Mouse (Mus musculus) layer of hippocampus, adult 2 months (tissue): Measurements from ENCODE around the gene Fndc10. TPM values are rescaled to one million over a fixed set of nuclear protein-coding genes. Genes with fewer than 3 reads are reported as not detected.
"Not testable (repeated sequence)": the region's sequence is repeated elsewhere in the genome, so short reads cannot be mapped to it uniquely, and the experiment has no call there.

Experiments
- DNase-seq, 2 experiments: peaks; one replicate each; pipeline ENCODE4 v3.0.0; 2022; ENCODE audit warnings: low spot score in 2 of 2
- H3K27ac ChIP-seq: fragments of 200-600 bp; 2 replicates; pipeline ENCODE4 v1.8.1; 2022
- H3K4me3 ChIP-seq: fragments of 200-600 bp; 2 replicates; pipeline ENCODE4 v1.8.1; 2022; ENCODE audit warnings: mild to moderate bottlenecking
- CTCF ChIP-seq: fragments of 200-600 bp; conservative IDR thresholded peaks from 2 replicates; pipeline ENCODE4 v1.8.1; 2022; ENCODE audit warnings: antibody characterized with exemption, mild to moderate bottlenecking, moderate library complexity
- total RNA-seq, 2 experiments: library from RNA; stranded (reverse); gene quantifications; 2 replicates each; pipeline ENCODE4 v1.2.3; 2021

The Fndc10 gene
- total RNA-seq, 2 experiments from 2014 or later: 26.5 to 27.9 TPM

DNA sequence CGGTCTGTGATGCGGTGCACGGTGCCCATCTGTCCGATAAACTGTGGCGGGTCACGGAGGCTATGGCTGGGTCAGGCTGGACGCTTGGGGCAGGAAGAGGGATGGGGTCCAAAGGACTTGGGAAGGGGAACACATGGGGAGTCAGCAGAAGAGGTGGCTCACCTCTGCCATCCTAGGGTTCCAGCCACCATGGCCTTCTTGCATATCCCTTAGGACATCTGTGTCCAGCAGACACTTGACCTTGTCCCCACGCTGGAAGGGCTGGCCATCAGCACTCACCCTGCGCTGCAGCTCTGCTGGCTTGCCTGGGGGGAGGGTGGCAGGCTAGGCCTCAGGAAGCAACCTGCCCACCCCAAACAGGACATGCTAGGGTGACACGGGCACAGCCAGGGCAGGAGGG, 35.2 kb upstream of the Fndc10 start:
- TF ChIP-seq CTCF: no peak
- H3K27ac ChIP-seq: no peak overlapping the region
- DNase-seq: no peak
- no peak overlapping the region for H3K4me3 ChIP-seq

DNA sequence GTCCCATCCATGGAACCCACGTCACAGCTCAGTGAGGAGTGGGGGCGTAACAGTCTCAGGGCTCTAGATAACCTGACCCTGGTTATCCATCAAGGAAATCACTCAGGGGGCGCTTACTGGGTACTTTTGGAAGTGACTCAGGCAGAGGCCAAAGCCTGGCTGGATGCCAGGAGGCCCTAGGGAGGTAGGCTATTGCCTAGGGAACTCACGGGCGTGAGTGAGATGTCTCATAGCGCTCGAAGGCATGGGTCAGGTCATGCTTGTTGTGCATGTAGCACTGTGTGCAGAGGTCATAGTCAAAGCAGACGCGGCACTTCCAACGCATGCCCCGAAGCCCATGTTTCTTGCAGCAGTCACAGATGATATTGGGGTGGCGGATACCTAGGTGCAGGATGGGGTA, 33.5 kb upstream of the Fndc10 start:
- no peak for DNase-seq

DNA sequence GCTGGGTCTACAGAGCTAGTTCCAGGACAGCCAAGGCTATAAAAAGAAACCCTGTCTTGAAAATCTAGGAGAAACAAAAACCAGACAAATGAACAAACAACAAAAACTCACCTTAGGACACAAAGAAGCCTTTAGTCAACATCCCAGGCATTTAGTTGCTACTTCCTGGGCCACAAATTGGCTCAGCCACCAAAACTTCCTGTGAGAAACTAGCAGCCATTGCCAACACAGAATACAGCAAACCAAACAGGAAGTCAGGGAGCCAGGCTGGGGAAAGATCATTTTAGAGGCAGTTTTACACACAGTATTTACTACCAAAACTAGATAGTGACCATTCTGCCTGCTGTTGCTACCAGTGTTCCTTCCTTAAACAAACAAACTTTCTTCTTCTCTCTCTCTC, 27.2 kb upstream of the Fndc10 start:
- H3K4me3 ChIP-seq: no peak overlapping the region
- DNase-seq: no peak
- TF ChIP-seq CTCF: no peak
- 0 out of 2 replicates have a peak overlapping the region, but pooled peaks have one; percentile 23 for H3K27ac ChIP-seq

More for the DNA sequence above, 33.5 kb upstream of the Fndc10 start:
- no peak for TF ChIP-seq CTCF
- no peak overlapping the region for H3K4me3 ChIP-seq
- H3K27ac ChIP-seq: no peak overlapping the region

DNA sequence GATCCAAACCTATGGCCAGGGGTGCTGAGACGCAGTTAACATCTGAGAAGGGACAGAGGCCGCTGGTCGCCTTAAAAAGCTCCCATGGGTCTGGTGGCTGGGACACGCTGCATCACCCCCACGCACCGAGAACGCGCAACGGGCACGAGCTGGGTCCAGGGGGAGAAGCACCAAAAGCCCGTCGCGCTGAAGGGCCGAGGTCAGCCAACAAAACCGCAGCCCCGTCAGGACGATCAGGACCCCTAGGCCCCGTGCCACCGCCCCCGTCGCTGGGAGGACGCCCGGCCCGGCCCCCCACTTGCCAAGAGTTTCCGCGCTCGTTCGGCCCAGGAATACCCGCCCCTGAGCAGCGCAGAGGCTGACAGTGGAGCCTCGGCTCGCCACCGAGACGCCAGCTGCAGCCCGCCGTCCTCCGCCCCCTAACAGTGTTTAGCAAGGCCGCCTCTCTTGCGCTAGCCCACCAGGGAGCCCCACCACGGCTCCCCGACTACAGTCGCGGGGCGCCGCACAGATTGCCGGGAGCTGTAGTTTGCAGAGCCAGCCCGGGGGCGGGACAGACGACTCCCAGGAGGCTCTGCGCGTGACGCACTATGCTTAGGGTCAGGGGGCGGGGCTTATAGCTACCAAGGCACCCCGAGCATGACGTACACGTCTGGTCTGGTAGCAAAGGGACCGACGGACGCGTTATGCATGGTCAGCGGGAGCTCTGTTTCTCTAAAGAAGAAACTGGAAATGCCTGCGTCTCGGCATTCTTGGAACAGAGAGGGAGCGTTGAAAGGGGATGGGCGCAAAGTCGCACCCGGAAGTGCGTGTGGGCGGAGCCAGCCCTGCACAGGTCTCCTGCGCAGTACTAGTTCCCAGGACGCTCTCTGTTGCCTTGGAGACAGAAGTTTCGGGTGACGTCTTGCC, 25.2 kb upstream of the Fndc10 start, which contains the start of gene Mib2:
Mib2 (minus strand) TSS at position 510 of the 909 bp plus-strand sequence.
- peak within 1 kb of the TSS; percentile 97 for H3K27ac ChIP-seq
- peak within 1 kb of the TSS; percentile 66 for H3K4me3 ChIP-seq
- TF ChIP-seq CTCF: 0 out of 2 replicates have a peak, but pooled peaks have one; percentile 5
- DNase-seq: peak; percentile 97

DNA sequence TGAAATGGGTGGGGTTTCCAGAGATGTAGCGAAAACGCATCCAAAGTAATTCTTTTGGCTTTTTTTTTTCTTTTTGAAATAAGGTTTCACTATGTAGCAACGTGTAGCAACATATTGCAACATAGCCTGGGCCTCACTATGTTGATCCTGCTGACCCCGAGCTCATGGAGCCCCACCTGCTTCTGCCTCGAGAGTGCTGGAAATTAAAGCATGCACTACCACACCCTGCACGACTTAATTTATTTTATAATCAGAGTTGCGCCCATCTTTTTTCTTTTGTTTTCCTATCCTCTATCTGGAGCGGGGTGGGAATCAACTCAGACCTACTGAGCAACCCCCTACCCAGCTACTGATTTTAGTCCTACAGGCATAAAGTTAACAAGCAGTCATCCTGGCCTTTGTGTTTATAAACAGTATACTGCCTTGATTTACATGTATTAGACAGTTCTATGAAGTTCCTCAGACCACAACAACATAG, 24.5 kb upstream of the Fndc10 start:
- peak overlapping the region; percentile 97 for H3K27ac ChIP-seq
- peak overlapping the region; percentile 66 for H3K4me3 ChIP-seq
- no peak for TF ChIP-seq CTCF
- DNase-seq: no peak

DNA sequence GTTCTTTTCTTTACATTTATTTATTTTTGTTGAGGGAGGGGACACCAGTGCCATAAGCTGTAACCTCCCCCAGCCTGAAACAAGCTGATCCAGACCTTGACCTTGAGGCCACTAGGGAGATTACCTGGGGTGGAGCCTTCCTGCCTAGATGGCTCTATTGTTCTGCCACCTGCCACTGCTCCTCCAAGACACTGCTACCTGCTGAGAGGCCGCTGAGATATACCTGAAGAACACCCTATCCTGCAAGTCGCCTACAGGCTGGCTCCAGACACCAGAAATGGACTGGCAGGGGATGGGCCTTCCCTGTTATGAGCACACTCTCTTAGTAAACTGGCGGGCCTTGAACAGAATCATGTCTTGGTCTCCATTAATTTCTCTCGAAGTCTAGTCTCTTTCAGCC, 23.9 kb upstream of the Fndc10 start:
- H3K4me3 ChIP-seq, DNase-seq, H3K27ac ChIP-seq: not testable (repeated sequence)

DNA sequence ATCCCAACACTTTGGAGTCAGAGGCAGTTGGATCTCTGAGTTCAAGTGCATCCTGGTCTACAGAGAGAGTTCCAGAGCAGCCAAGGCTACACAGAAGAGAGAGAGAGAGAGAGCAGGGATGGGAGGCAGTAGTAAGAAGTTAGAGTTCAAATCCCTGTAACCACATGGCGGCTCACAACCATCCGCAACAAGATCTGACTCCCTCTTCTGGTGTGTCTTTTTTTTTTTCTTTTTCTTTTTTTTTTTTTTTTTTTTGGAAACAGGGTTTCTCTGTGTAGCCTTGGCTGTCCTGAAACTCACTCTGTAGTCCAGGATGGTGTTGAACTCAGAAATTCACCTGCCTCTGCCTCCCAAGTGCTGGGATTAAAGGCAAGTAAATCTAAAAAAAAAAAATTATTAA, 22.1 kb upstream of the Fndc10 start:
- Histone ChIP-seq H3K4me3 (no peak overlapping the region), H3K27ac (no peak overlapping the region)
- no peak for DNase-seq
- TF ChIP-seq CTCF: no peak

DNA sequence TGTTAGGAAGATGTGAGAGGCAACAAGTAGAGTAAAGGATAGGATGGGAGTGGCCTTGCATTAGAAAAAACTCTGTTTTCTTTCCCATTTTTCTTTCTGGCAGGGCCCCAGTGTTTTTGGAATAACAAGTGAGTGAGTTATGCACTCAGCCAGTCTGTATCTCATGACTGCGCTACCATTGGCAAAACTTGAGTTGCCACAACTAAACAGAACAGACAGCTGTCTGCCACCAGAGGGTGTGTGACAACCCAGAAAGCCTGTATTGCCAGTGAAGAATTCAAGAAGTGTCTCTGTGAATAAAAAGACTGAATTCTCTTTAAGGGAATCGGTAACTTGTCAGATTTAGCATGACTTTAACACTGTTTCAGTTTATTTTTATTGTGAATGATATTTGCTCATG, 18.2 kb upstream of the Fndc10 start:
- peak; percentile 52 to 61 for DNase-seq
- Histone ChIP-seq H3K27ac (no peak overlapping the region), H3K4me3 (no peak overlapping the region)
- TF ChIP-seq CTCF: peak; percentile 83

DNA sequence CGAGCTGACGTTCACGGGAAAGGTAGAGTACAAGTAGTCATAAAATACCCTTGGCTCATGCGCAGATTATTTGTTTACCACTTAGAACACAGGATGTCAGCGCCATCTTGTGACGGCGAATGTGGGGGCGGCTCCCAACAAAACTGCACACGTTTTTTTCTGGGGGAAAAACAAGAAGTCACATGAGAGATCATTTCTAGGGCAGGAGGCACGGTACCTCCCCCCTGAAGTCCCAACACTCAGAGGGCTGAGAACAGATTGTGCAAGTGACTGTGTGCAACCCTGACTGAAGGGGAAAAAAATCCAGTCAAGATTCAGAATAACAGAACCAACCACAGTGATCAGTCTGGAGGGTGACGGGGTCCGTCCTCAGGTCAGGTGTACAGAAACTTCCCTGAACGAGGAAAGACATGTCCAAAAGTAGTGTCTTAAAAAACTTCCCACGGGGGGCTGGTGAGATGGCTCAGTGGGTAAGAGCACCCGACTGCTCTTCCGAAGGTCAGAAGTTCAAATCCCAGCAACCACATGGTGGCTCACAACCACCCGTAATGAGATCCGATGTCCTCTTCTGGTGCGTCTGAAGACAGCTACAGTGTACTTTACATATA, 10.4 kb upstream of the Fndc10 start:
- not testable (repeated sequence) for DNase-seq, H3K27ac ChIP-seq, H3K4me3 ChIP-seq

DNA sequence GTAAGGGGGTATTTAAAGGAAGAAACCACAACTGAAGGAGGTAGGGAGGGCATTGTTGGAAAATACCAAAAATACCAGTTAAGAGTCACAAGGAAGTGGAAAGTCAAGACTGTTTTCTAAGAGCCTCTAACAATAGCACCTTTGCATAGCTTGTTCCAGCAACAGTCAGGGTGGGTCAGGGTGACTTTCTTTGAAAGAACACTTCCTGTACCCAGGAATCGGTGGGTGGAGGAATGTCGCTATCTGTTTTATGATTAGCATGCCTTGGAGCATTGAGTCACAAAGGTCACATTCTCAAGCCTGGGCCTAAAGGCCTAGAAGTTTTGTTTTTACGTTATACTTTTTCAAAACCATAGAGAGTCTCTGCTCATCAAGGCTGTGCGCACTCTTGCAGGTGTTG, 6.4 kb upstream of the Fndc10 start:
- not testable (repeated sequence) for H3K27ac ChIP-seq, DNase-seq, H3K4me3 ChIP-seq

DNA sequence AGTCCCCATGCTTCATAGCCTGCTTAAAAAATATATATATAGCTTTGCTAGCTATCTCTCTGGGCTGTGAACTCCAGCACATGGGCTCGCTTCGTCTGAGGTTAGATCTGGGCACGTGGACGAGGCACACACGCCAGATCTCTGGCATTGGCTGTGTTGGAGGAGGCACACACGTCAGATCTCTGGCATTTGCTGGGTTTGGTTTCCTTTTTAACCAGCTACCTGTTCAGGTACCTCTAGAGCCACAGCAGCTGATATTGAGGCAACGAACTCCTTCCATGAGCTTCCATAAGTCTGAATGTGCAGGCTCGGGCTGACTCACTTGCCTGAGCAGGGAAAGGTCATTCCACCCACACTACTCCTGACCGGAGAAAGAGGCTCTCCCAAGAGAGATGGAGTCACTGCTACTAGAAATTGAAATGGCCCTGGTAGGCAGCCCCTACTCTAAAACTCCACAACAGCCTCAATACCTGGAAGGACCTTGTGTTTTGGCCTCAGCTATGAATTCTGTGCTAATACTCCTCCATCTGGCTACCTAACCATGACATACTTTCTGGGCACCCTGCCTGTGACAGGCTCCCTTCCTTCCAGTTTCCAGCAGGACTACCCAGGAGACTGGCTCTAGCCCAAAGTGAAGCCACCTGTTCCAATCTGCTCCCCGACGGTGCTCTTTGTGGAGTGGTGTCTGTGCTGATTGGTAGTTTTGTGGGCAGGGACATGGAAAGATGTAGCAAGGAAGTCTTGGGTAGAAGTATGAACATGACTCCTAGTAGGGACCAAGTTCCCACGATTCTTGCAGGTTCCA, 3.4 kb upstream of the Fndc10 start:
- no peak overlapping the region for H3K4me3 ChIP-seq
- TF ChIP-seq CTCF: no peak
- peak; percentile 74 for DNase-seq
- H3K27ac ChIP-seq: peak overlapping the region; percentile 36; the same call in 1 of the 2 replicates

DNA sequence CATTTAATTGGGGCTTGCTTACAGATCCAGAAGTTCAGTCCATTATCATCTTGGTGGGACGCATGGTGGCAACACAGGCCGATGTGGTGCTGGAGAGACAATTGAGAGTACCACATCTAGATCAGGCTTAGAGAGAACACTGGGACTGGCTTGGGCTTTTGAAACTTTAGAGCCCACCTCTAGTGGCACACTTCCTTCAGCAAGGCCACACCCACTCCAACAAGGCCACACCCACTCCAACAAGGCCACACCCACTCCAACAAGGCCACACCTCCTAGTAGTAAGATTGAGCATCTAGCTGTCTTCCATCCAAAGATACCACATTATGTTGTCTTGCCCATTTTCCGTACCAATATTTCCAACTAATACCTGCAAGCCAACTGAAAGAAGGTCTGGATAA, 1.7 kb upstream of the Fndc10 start:
- no peak for TF ChIP-seq CTCF
- no peak for DNase-seq
- Histone ChIP-seq H3K27ac (no peak overlapping the region), H3K4me3 (no peak overlapping the region)
